Mouse (Mus musculus) retina, postnatal 7 days (tissue): Measurements from ENCODE around the gene Dlg4.
"Not testable (repeated sequence)": the region's sequence is repeated elsewhere in the genome, so short reads cannot be mapped to it uniquely, and the experiment has no call there.

Experiments used
- DNase-seq: peaks from one replicate; pipeline ENCODE4 v3.0.0-alpha.2; 2012; ENCODE audit warnings: low read depth, low spot score

Gene Dlg4

GRCm38 (mm10) chr11:69996161-69997061 lies 20.3 kb upstream of the Dlg4 start:
- no peak for DNase-seq

- DNase-seq = peak; percentile 69
Measured at GRCm38 (mm10) chr11:69997070-69997509, 19.7 kb upstream of the Dlg4 start.

GRCm38 (mm10) chr11:69998567-69999491 lies 17.9 kb upstream of the Dlg4 start:
- DNase-seq = no peak

DNA sequence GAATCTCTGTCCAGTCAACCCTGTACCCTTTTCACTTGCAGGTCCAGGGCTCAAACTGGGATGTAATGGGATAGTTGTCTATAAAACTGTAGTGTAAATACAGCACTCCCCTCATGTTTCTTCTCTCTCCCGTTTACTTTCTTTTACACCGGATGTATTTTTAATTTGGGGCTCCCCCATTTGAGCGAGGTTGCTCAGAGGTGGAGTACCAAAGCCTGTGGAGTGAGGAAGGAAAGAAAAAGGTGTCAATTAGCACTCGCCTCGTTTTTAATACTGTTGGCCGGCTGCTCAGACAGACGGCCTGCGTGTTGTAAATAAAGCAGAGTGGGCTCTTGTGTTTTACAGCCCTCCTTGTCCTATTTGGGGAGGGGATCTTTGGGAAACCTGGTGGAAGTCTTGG lies 17.1 kb upstream of the Dlg4 start:
- no peak for DNase-seq

DNA sequence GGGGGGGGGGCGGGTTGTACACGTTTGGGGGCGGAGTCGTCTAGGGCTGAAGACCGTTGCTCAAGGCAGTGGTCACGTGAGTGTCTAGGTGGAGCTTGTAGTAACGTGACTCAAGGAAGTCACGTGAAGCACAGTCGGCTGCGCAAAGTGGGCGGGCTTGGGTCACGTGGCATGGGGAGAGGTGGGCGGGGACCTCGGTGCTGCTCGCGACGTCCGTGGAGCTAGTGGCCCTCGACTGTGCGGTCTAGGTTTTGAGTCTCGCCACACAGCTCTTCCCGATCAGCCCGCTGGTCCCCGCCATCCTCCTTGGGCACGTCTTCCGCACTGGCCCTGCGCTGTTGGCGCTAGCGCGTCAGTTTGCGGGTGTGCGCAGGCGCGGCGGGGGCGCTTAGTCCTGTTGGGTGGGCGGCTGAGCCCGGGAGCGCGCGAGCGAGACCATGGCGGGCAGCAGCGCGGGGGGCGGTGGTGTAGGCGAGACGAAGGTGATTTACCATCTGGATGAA lies 16.3 kb upstream of the Dlg4 start, which contains the start of gene Dvl2:
Gene Dvl2 (plus strand): TSS at position 200 of the 503 bp plus-strand sequence.
- DNase-seq = peak; percentile 90

DNA sequence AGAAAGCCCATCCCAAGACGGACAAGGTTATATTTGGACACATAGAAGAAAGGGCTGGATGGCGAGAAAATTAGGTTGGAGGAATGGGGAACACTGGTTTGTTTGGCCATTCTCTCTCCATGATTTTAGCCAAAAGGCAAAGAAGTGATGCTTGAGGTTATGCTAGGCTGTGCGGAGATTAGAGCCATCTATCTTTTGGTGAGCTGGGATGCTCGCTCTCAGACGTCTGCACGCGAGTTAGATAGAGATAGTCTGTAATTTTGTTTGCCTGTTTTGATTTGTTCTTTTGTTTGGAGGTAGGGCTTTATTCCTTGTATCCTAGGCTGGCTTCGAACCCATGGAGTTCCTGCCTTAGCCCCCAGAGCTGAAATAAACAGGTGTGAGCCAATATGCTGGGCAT lies 15.6 kb upstream of the Dlg4 start:
- no peak for DNase-seq

DNA sequence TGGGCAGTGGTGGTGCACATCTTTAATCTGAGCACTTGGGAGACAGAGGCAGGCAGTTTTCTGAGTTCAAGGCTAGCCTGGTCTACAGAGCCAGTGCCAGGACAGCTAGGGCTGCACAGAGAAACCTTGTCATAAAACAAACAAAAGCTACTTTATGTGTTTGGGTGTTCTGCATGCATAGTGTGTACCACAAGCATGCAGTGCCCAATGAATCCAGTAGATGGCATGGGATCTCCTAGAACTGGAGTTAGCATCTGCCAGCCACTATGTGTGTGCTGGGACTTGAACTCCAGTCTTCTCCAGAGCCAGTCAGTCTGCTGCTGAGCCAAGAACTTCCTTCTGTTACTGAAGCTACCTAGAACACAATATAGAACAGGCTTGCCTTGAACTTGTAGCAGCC lies 14.9 kb upstream of the Dlg4 start:
- no peak for DNase-seq

GRCm38 (mm10) chr11:70002471-70002870 lies 14.3 kb upstream of the Dlg4 start:
- DNase-seq = no peak

- DNase-seq = no peak
Measured at GRCm38 (mm10) chr11:70005521-70005920, 11.2 kb upstream of the Dlg4 start.

GRCm38 (mm10) chr11:70010033-70010432 lies 6.7 kb upstream of the Dlg4 start:
- DNase-seq = no peak

DNA sequence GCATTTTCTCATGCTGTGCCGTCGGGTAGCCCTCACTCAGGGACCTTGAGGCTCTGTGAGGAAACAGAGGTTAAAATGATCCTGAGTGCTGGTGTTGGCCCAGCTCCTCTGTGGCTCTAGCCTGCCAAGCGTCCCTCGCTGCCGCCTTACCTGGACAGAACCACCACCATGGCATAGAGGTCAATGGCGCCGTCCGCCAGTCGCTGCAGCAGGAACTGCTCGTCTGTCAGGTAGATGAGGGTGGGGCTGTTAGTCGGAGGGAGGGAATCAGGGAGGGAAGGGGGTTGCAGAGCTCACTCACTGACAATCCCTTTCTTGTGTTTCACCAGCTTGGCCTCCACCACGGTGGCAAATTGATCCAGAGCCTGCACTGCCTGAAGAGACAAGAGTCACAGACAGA lies 6.2 kb upstream of the Dlg4 start:
- no peak for DNase-seq

- DNase-seq = no peak
Measured at GRCm38 (mm10) chr11:70010961-70011360, 5.8 kb upstream of the Dlg4 start.

GRCm38 (mm10) chr11:70012931-70013330 lies 3.8 kb upstream of the Dlg4 start:
- no peak for DNase-seq

DNA sequence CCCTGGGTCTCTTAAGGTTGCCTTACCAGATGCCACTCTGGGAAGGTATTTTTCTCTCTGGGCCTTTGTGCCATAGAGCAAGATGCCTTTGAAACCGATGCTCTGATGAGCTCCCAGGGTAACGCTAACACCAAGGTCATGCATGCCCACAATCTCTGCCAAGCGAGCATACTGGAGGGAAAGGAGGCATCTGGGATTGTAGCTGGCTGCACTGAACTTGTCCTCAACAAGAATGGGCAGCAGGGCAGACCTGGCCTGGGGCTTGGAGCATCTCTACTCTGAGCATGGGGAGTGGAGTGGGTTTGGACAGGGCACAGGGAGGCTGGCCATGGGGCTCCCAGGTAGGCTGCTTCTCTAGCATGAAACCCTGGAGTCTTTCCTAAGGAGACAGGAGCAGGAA lies 3.3 kb upstream of the Dlg4 start:
- DNase-seq = no peak

DNA sequence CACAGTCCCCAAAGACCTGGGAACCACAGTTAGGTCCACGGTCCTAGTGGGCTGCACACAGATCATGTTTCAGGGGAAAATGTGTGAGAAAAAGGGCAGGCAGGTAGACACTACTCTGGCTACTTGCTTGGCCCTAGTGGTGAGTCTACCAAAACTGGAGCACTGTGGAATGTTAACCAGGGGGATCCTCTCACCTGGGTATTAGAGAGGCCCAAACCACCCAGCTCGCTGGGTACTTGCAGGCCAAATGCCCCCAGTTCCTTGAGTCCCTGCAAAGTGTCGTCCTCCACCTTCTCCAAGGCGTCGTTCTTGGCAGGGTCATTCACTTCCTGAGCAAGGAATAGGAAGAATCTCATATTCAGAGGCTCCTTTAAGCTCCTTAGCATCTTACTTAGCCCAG lies 2.7 kb upstream of the Dlg4 start:
- no peak for DNase-seq

DNA sequence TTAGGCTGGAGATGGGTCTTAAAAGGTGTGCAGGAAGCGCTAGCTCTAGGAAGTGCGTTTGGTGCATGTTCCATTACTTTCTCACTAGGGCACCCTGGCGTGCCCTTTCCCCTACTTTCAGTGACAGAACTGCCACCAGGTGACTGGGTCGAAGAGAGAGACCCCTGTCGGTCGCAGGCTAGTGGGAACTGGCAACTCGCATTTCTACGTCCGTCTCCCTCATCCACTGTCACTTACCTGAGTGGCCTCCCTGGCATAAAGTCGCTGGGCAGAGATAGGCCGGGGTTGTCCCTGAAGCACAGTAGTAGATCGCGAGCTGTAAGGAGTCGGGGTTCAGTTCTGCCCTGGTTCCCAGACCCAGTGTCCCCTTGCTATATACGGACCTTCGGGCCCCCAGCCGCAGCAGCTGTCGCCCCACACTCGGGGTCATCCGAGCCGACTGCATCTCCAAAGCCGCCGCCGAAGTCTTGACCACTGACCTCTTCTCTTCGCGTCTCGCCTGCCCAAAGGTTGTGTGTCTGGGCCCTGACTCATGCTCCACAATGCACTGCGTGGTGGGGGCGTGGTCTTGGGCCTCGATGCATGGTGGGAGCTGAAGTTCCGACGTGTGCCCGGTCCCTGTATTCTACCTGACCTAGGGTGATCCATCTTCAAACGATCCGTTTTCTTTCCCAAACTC lies 1.7 kb upstream of the Dlg4 start, which contains the start of gene Acadvl:
Gene Acadvl (minus strand): TSS at position 532 of the 679 bp plus-strand sequence.
- peak; percentile 71 for DNase-seq

GRCm38 (mm10) chr11:70015677-70016076 lies 1.1 kb upstream of the Dlg4 start:
- DNase-seq = no peak

DNA sequence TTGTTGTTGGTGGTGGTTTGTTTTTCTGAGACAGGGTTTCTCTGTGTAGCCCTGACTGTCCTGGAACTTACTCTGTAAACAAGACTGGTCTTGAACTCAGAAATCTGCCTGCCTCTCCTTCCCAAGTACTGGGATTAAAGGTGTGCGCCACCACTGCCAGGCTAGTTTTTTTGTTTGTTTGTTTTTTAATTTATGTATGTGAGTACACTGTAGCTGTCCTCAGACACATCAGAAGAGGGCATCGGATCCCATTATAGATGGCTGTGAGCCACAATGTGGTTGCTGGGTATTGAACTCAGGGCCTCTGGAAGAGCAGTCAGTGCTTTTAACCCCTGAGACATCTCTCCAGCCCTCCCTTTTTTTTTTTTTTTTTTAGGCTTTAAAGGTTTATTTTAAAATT lies 565 bp upstream of the Dlg4 start:
- DNase-seq = not testable (repeated sequence)

GRCm38 (mm10) chr11:70017199-70017767 lies 541 bp downstream of the Dlg4 start:
- DNase-seq = no peak

GRCm38 (mm10) chr11:70018131-70018990 lies 1.6 kb downstream of the Dlg4 start:
- peak; percentile 59 for DNase-seq
